Mouse (Mus musculus): ENCODE measurements around the gene Stpg3.

The Stpg3 gene

GRCm38 (mm10) chr2:25180973-25181890 lies 33.2 kb downstream of the Stpg3 start:
- in situ Hi-C loops (cut with MboI, MseI) = no loop called here

GRCm38 (mm10) chr2:25180478-25180903 lies 33.9 kb downstream of the Stpg3 start, which contains the start of gene Nrarp:
TSS of gene Nrarp (plus strand) at chr2:25180758.
- in situ Hi-C loops (cut with MboI, MseI) = no loop called here

- in situ Hi-C loops (cut with MboI, MseI) = no loop called here
Observed at GRCm38 (mm10) chr2:25179566-25180217, 34.7 kb downstream of the Stpg3 start.

- in situ Hi-C loops (cut with MboI, MseI) = no loop called here
Observed at GRCm38 (mm10) chr2:25178285-25178972, 36.0 kb downstream of the Stpg3 start.

- in situ Hi-C loops (cut with MboI, MseI) = no loop called here
Observed at GRCm38 (mm10) chr2:25177685-25178084, 36.8 kb downstream of the Stpg3 start.

- in situ Hi-C loops (cut with MboI, MseI) = no loop called here
Observed at GRCm38 (mm10) chr2:25177076-25177475, 37.4 kb downstream of the Stpg3 start.

GRCm38 (mm10) chr2:25176573-25176972 lies 37.9 kb downstream of the Stpg3 start:
- in situ Hi-C loops (cut with MboI, MseI) = no loop called here

- in situ Hi-C loops (cut with MboI, MseI) = no loop called here
Observed at GRCm38 (mm10) chr2:25175690-25176078, 38.8 kb downstream of the Stpg3 start.

- in situ Hi-C loops (cut with MboI, MseI) = no loop called here
Observed at GRCm38 (mm10) chr2:25174866-25175689, 39.4 kb downstream of the Stpg3 start.

- in situ Hi-C loops (cut with MboI, MseI) = no loop called here
Observed at GRCm38 (mm10) chr2:25173821-25174220, 40.6 kb downstream of the Stpg3 start.

GRCm38 (mm10) chr2:25172629-25173028 lies 41.8 kb downstream of the Stpg3 start:
- in situ Hi-C loops (cut with MboI, MseI) = no loop called here

GRCm38 (mm10) chr2:25171769-25172153 lies 42.7 kb downstream of the Stpg3 start:
- in situ Hi-C loops (cut with MboI, MseI) = no loop called here

- in situ Hi-C loops (cut with MboI, MseI) = no loop called here
Observed at GRCm38 (mm10) chr2:25171101-25171768, 43.2 kb downstream of the Stpg3 start.

- in situ Hi-C loops (cut with MboI, MseI) = no loop called here
Observed at GRCm38 (mm10) chr2:25170326-25171100, 43.9 kb downstream of the Stpg3 start.

- in situ Hi-C loops (cut with MboI, MseI) = no loop called here
Observed at GRCm38 (mm10) chr2:25169778-25170177, 44.7 kb downstream of the Stpg3 start.

- in situ Hi-C loops (cut with MboI, MseI) = no loop called here
Observed at GRCm38 (mm10) chr2:25168665-25168978, 45.8 kb downstream of the Stpg3 start.

GRCm38 (mm10) chr2:25167919-25168664 lies 46.3 kb downstream of the Stpg3 start:
- in situ Hi-C loops (cut with MboI, MseI) = no loop called here

GRCm38 (mm10) chr2:25167481-25167880 lies 47.0 kb downstream of the Stpg3 start:
- in situ Hi-C loops (cut with MboI, MseI) = no loop called here

All from T-helper 2 cell (primary cell).